Mouse (Mus musculus) ovary, adult 2 months (tissue): ENCODE measurements around the gene Gm5617. TPM values are rescaled to one million over a fixed set of nuclear protein-coding genes. Genes with fewer than 3 reads are reported as not detected.

Source experiments
- polyA plus RNA-seq: library from polyadenylated mRNA; depleted of rRNA; stranded (reverse); fragments of >200 nt; gene quantifications from 2 replicates; pipeline ENCODE4 v1.2.3, GENCODE M21; 2012; rRNA removed

Gm5617 gene
- polyA plus RNA-seq, result 87.0 and 96.8 TPM in 2 replicates

GRCm38 (mm10) chr9:48494817-48495547 is at the start of gene Gm5617, which contains the start of gene Rbm7:
Gm5617 (plus strand) TSS chr9:48495442.
Rbm7 (minus strand) TSS chr9:48495299.

GRCm38 (mm10) chr9:48480411-48481213 is 14.6 kb upstream of the Gm5617 start, which contains the start of gene Rexo2:
Rexo2 (minus strand) TSS chr9:48480623.

Other genes starting within 250 kb of the Gm5617 start
- 0.98 and 2.2 TPM in 2 replicates for gene Nxpe2, start 142.0 kb upstream of the Gm5617 start, polyA plus RNA-seq
- gene Rexo2, start 14.8 kb upstream of the Gm5617 start, polyA plus RNA-seq, result 81.9 and 90.1 TPM in 2 replicates
- 19.7 and 28.5 TPM in 2 replicates for gene Rbm7, start 143 bp upstream of the Gm5617 start, polyA plus RNA-seq
- 7.8 and 9.5 TPM in 2 replicates for gene Nnmt, start 109.7 kb downstream of the Gm5617 start, polyA plus RNA-seq